In the genomic region with DNA sequence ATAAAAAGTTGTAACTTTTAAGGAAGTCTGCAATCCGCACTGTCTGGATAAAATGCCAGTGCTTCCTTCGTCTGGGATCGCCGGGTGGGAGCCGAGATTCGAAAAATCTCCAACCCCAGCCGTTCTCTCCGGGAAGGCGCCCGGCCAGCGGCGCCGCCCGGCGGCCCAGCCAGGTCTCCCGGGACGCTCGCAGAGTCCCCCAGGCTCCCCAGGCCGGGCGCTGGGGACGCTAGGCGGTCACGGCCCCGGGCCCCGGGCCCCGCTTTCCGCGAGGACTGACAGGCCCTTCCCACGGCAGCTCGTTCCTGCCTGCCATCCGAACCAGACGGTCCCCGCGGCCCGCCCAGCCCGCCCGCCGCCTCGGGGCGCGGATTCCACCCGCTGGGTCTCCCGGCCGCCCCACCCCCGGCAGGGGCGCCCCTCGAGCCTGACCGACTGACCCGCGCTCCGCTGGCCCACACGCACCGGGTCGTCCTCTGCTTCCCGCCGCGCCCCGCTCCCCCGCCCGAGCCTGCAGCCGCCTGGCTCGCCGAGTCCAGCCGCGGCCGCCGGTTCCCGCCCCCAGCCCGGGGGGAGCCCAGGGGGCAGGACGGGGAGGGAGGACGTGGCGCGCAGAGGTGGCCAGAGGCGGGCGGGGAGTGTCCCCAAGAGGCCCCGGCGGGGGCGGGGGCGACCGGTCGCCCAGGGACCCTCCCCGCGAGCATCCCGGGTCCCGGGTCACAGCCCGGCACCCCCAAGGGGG, we compare ENCODE assay signal across 7 mouse cellular contexts. TPM values are rescaled to one million over a fixed set of nuclear protein-coding genes. Genes with fewer than 3 reads are reported as not detected.
DNase-seq lines count a peak whose midpoint lies in the region; ATAC-seq and TF ChIP-seq lines count a peak whose summit lies in the region.

No protein-coding gene starts in this region.

- peaks cover 15% of the 10 kb centered on the region for H3K27me3 ChIP-seq in liver, embryonic 11.5 days (replicated peaks; ENCODE audit: control insufficient read depth, insufficient read depth, low read length)
- no peaks in the 10 kb centered on the region for H3K27me3 ChIP-seq in stomach, embryonic 15.5 days (replicated peaks)

- WGBS in liver, embryonic 11.5 days, result 1% methylated on average over 57 of the region's 86 CpGs
- under 1% methylated on average over 69 of the region's 86 CpGs for WGBS in stomach, embryonic 15.5 days

- DNase-seq in adrenal gland, adult 8-10 months, result peak; percentile 73
- DNase-seq in heart, adult 11 months, result peak; percentile 99
- peak; percentile 70 for DNase-seq in kidney, adult 11 months
- peak; percentile 75 for DNase-seq in liver, embryonic 11.5 days (ENCODE audit: low spot score)

- no peaks in the 10 kb centered on the region for H3K9me3 ChIP-seq in liver, embryonic 11.5 days (ENCODE audit: control insufficient read depth, low read length)
- H3K9me3 ChIP-seq in stomach, embryonic 15.5 days, result no peaks in the 10 kb centered on the region

- no peaks in the 10 kb centered on the region for H3K36me3 ChIP-seq in liver, embryonic 11.5 days (ENCODE audit: control insufficient read depth, insufficient read depth, low read length)
- H3K36me3 ChIP-seq in stomach, embryonic 15.5 days, result no peaks in the 10 kb centered on the region

- peak overlapping the region; percentile 55 for H3K9ac ChIP-seq in liver, embryonic 11.5 days (ENCODE audit: low read depth, low read length)
- peak overlapping the region; percentile 80 for H3K9ac ChIP-seq in stomach, embryonic 15.5 days

- no peak for TF ChIP-seq POLR2A in cortical plate, adult 2 months (IDR thresholded peaks at IDR 0.05; ENCODE audit: extremely low read depth, insufficient read depth, low read length)

- H3K4me2 ChIP-seq in liver, embryonic 11.5 days, result peak overlapping the region; percentile 82
- H3K4me2 ChIP-seq in stomach, embryonic 15.5 days, result peak overlapping the region; percentile 57

- peak overlapping the region; percentile 88 for H3K27ac ChIP-seq in cortical plate, adult 2 months (ENCODE audit: insufficient read depth, low read length)
- H3K27ac ChIP-seq in liver, embryonic 11.5 days (ENCODE audit: low read depth, low read length), result peak overlapping the region; percentile 91
- H3K27ac ChIP-seq in stomach, embryonic 15.5 days, result peak overlapping the region; percentile 98

- ATAC-seq in liver, embryonic 11.5 days (replicated peaks; ENCODE audit: low FRiP score), result peak; percentile 78
- ATAC-seq in monocyte, adult 5-6 weeks (replicated peaks; ENCODE audit: insufficient number of reproducible peaks, low FRiP score, low TSS enrichment, poor library complexity, severe bottlenecking), result 0 out of 2 replicates have a peak, but pooled peaks have one; percentile 7
- peak; percentile 75 for ATAC-seq in stomach, embryonic 15.5 days (ENCODE audit: insufficient read depth, low FRiP score, low read depth)

- no peak for TF ChIP-seq CTCF in cortical plate, adult 2 months (IDR thresholded peaks at IDR 0.05; ENCODE audit: extremely low read depth, insufficient read depth, low read length)

- H3K4me3 ChIP-seq in cortical plate, adult 2 months (ENCODE audit: insufficient read depth, low read length), result peak overlapping the region; percentile 67
- H3K4me3 ChIP-seq in liver, embryonic 11.5 days (ENCODE audit: low read depth, low read length), result peak overlapping the region; percentile 81
- H3K4me3 ChIP-seq in stomach, embryonic 15.5 days (replicated peaks), result peak overlapping the region; percentile 70

- 0 out of 2 replicates have a peak, but pooled peaks cover 1% of the 10 kb centered on the region for H3K4me1 ChIP-seq in cortical plate, adult 2 months (ENCODE audit: control insufficient read depth, insufficient read depth, low read length)
- H3K4me1 ChIP-seq in liver, embryonic 11.5 days (replicated peaks; ENCODE audit: control insufficient read depth, insufficient read depth, low read length), result peaks cover 4% of the 10 kb centered on the region; the same call in 1 of the 2 replicates
- peaks cover 22% of the 10 kb centered on the region for H3K4me1 ChIP-seq in stomach, embryonic 15.5 days

RNA-seq across cellular contexts. Expression of a gene that starts 1.0 kb away (rescaled TPM):
- total RNA-seq in adrenal gland, adult 8-10 months (2022), result 100 to 1,000 TPM in 3 of 4 experiments, 10 to 100 TPM in 1; 97.2 to 128 (median 115) TPM
- polyA plus RNA-seq in cortical plate, adult 2 months (2012; rRNA removed), result 6.5 and 7.1 TPM in 2 replicates
- polyA plus RNA-seq in liver, embryonic 11.5 days (2014; fragmentation: Nextera tagmentation; extraction: Ambion mirVana), result 12.1 and 12.3 TPM in 2 replicates
- 11.4 to 14.0 TPM (median 12.6 TPM) in 3 replicates for total RNA-seq in monocyte, adult 5-6 weeks (2017)
- 24.5 and 27.1 TPM in 2 replicates for polyA plus RNA-seq in stomach, embryonic 15.5 days (2015; fragmentation: Nextera tagmentation; extraction: Ambion mirVana)

Comparison
In these comparisons a context has a peak if more than half of its experiments do, and no peak if none do; other contexts are left out.
1. Peak in every context shown above with its lines: DNase-seq, ATAC-seq, H3K4me3 ChIP-seq and H3K27ac ChIP-seq.
2. ATAC-seq: peak in every context shown above with its lines; median percentile 78 in liver, embryonic 11.5 days; 75 in stomach, embryonic 15.5 days; 7 in monocyte, adult 5-6 weeks.